Mouse (Mus musculus): ENCODE results near the gene Gtpbp1. TPM values are rescaled to one million over a fixed set of nuclear protein-coding genes. Genes with fewer than 3 reads are reported as not detected.

Gtpbp1 gene
- polyA plus RNA-seq, 1 experiment, result 15.4 TPM

DNA sequence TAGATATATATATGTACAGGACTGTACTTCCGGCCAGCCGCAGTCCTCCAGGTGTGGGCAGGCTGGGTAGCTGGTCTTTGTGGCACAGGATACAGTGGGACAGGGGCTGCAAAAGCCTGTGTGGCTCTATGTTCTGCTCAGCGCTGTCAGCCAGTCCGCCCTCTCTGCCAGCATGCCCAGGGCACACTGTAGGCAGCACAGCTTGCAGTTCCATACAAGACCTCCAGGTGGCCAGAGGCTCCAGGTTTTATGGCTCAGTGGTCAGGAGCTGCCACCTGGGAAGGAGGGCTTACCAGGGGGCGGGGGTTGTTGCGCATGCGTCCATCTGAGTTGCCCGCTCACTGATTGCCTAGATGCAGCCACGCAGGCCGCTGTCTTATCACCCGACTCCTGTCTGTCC, 57.4 kb downstream of the Gtpbp1 start:
- H3K27ac ChIP-seq (replicated peaks; ENCODE audit: low read depth, low read length), result no peak overlapping the region
- no peaks in the 10 kb centered on the region for H3K4me1 ChIP-seq (ENCODE audit: control insufficient read depth, insufficient read depth, insufficient read length, low read length)
- no peak overlapping the region for H3K4me3 ChIP-seq (ENCODE audit: insufficient read depth, low read depth, low read length)

DNA sequence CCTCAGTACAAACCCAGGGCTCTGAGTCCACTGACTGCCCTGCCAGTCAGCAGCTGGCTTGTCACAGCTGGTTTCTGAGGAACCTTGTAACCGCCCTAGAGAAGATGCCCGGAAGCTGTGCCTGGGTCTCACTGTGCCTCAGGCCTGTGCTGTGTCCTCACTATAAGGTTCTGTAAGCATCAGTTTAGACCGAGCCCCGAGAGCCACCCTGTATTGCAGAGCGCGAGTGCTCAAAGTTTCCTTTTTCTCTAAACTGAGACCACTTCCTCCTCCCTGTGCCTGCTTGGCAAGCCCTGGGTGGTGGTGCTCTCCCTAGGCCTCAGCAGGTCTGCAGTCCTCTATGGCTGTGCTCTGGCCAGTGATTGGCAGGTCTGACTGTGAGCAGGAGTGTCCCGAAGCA, 58.5 kb downstream of the Gtpbp1 start:
- no peaks in the 10 kb centered on the region for H3K4me1 ChIP-seq (ENCODE audit: control insufficient read depth, insufficient read depth, insufficient read length, low read length)
- H3K27ac ChIP-seq (replicated peaks; ENCODE audit: low read depth, low read length), result no peak overlapping the region
- no peak overlapping the region for H3K4me3 ChIP-seq (ENCODE audit: insufficient read depth, low read depth, low read length)

GRCm38 (mm10) chr15:79750266-79750665, 59.6 kb downstream of the Gtpbp1 start:
- Histone ChIP-seq H3K4me3 (ENCODE audit: insufficient read depth, low read depth, low read length) (no peak overlapping the region), H3K4me1 (ENCODE audit: control insufficient read depth, insufficient read depth, insufficient read length, low read length) (no peaks in the 10 kb centered on the region), H3K27ac (replicated peaks; ENCODE audit: low read depth, low read length) (no peak overlapping the region)

DNA sequence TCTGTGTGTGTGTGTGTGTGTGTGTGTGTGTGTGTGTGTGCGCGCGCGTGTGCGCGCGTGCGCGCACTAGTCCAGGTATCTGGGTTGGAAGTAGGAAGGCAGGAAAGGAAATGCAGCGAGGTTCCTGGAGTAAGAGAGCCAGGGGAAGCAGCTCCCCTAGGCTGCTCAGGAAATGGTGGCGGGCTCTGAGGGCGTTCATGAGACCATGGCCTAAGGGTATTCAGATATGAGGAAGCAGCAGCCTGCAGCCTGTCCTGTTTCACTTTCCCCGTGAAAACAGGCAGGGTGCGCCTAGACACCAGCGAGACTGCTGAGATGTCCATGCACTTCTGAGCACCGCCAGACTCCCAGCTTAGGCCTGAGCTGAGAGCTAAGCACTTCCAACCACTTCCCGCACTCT, 61.1 kb downstream of the Gtpbp1 start:
- H3K4me1 ChIP-seq (ENCODE audit: control insufficient read depth, insufficient read depth, insufficient read length, low read length), result no peaks in the 10 kb centered on the region
- H3K27ac ChIP-seq (replicated peaks; ENCODE audit: low read depth, low read length), result peak overlapping the region; percentile 46; the same call in 1 of the 2 replicates
- no peak overlapping the region for H3K4me3 ChIP-seq (ENCODE audit: insufficient read depth, low read depth, low read length)

- no peak overlapping the region for H3K4me3 ChIP-seq (ENCODE audit: insufficient read depth, low read depth, low read length)
- no peaks in the 10 kb centered on the region for H3K4me1 ChIP-seq (ENCODE audit: control insufficient read depth, insufficient read depth, insufficient read length, low read length)
These were observed 62.2 kb downstream of the Gtpbp1 start for GRCm38 (mm10) chr15:79752742-79753419.

DNA sequence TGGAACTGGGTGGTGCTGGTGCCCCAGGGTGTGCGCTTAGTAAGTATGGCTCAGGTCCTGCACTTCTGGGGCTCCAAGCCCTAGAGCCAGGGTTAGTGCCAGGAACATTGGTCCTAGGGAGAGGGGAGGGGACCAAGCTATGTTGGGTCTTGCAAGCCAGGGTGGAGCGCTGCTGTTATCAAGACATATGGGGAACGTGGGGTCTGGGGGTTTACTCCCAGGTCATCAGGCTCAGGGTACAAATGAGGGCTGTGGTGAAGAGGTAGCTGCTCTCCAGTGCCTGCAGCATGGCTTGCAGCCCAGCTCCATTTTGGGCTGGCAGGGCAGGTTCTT, 62.7 kb downstream of the Gtpbp1 start:
- Histone ChIP-seq H3K4me1 (ENCODE audit: control insufficient read depth, insufficient read depth, insufficient read length, low read length) (no peaks in the 10 kb centered on the region), H3K4me3 (ENCODE audit: insufficient read depth, low read depth, low read length) (no peak overlapping the region), H3K27ac (replicated peaks; ENCODE audit: low read depth, low read length) (no peak overlapping the region)

More at GRCm38 (mm10) chr15:79752742-79753419, 62.2 kb downstream of the Gtpbp1 start:
- no peak overlapping the region for H3K27ac ChIP-seq (replicated peaks; ENCODE audit: low read depth, low read length)

- no peak overlapping the region for H3K4me3 ChIP-seq (ENCODE audit: insufficient read depth, low read depth, low read length)
- no peaks in the 10 kb centered on the region for H3K4me1 ChIP-seq (ENCODE audit: control insufficient read depth, insufficient read depth, insufficient read length, low read length)
These were observed 63.2 kb downstream of the Gtpbp1 start for GRCm38 (mm10) chr15:79753873-79754272.

GRCm38 (mm10) chr15:79755176-79755575, 64.5 kb downstream of the Gtpbp1 start:
- no peak overlapping the region for H3K27ac ChIP-seq (replicated peaks; ENCODE audit: low read depth, low read length)
- H3K4me1 ChIP-seq (ENCODE audit: control insufficient read depth, insufficient read depth, insufficient read length, low read length), result no peaks in the 10 kb centered on the region
- H3K4me3 ChIP-seq (ENCODE audit: insufficient read depth, low read depth, low read length), result no peak overlapping the region

More at GRCm38 (mm10) chr15:79753873-79754272, 63.2 kb downstream of the Gtpbp1 start:
- H3K27ac ChIP-seq (replicated peaks; ENCODE audit: low read depth, low read length), result no peak overlapping the region

- Histone ChIP-seq H3K27ac (replicated peaks; ENCODE audit: low read depth, low read length) (no peak overlapping the region), H3K4me1 (ENCODE audit: control insufficient read depth, insufficient read depth, insufficient read length, low read length) (no peaks in the 10 kb centered on the region), H3K4me3 (ENCODE audit: insufficient read depth, low read depth, low read length) (no peak overlapping the region)
These were observed 65.5 kb downstream of the Gtpbp1 start for GRCm38 (mm10) chr15:79755977-79756625.

DNA sequence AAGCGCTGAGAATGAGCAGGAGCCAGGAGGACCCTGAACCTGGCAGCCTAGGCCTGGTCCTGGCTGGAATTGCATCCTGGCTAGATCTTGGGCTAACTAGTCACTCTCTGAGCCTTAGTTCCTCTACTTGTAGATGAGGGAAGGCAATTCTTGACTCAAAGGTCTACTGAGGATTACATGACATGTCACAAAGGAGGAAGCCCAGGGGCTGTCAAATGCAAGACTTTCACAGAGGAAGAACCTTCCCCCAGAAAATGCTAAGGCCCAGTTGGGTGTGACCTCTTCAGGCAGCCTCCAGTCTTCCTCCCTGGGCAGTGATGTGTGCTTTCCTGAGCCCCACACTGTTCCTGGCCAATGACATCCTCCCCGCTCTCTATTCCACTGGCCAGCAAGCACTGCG, 66.5 kb downstream of the Gtpbp1 start:
- no peak overlapping the region for H3K27ac ChIP-seq (replicated peaks; ENCODE audit: low read depth, low read length)
- no peak overlapping the region for H3K4me3 ChIP-seq (ENCODE audit: insufficient read depth, low read depth, low read length)
- H3K4me1 ChIP-seq (ENCODE audit: control insufficient read depth, insufficient read depth, insufficient read length, low read length), result no peaks in the 10 kb centered on the region

- no peak overlapping the region for H3K27ac ChIP-seq (replicated peaks; ENCODE audit: low read depth, low read length)
- H3K4me3 ChIP-seq (ENCODE audit: insufficient read depth, low read depth, low read length), result no peak overlapping the region
- H3K4me1 ChIP-seq (ENCODE audit: control insufficient read depth, insufficient read depth, insufficient read length, low read length), result peaks cover 8% of the 10 kb centered on the region
These were observed 70.3 kb downstream of the Gtpbp1 start for GRCm38 (mm10) chr15:79760956-79761355.

DNA sequence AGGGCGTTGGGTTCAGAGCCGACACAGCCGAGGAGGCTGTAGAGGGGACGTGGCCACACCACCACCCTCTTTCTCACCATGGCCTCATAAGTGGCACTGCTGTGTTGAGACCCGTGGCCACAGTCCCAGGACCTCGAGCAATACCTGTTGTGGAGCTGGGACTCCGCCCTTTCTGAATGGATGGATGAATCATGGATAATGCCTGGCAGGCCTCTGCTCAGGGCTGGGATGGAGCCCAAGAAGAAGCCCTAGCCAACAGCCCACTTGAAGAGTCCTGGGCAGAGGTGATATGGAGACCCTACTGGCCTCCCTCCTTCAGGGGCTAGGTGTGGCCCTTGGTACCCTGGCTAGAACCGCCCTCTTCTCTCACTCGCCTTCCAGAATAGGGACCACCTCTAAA, 72.4 kb downstream of the Gtpbp1 start:
- Histone ChIP-seq H3K4me3 (ENCODE audit: insufficient read depth, low read depth, low read length) (no peak overlapping the region), H3K27ac (replicated peaks; ENCODE audit: low read depth, low read length) (no peak overlapping the region), H3K4me1 (ENCODE audit: control insufficient read depth, insufficient read depth, insufficient read length, low read length) (peaks cover 8% of the 10 kb centered on the region)

DNA sequence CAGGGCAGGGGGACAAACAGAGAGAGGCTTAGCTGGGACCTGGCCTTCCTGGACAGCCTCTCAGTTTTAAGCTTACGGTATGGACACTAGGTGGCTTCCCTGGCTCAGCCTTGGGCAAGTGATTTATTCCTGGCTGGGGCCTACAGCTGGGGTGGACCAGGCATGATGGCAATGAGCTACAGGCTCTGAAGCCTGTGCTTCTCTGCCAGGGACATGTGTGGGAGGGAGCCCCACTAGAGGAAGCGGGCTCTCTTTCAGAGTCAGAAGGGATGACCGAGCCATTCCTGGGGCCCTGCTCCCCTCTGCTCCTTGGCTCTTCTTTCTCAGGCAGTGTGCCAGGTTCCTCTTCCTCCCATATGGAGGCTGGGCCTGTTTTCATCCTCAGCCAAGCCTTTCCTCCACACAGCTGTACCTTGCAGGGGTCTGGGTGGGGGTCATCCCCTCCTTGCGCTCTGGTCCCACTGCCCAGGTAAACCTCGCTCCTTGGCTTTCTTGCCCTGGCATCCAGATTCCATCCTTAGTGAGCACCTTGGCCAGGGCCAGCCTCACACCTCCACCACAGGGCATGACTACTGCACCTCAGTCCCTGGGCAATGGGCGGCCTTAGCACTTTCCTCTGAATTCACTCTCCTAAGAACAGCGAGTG, 73.1 kb downstream of the Gtpbp1 start:
- H3K27ac ChIP-seq (replicated peaks; ENCODE audit: low read depth, low read length), result no peak overlapping the region
- H3K4me1 ChIP-seq (ENCODE audit: control insufficient read depth, insufficient read depth, insufficient read length, low read length), result peaks cover 11% of the 10 kb centered on the region
- no peak overlapping the region for H3K4me3 ChIP-seq (ENCODE audit: insufficient read depth, low read depth, low read length)

DNA sequence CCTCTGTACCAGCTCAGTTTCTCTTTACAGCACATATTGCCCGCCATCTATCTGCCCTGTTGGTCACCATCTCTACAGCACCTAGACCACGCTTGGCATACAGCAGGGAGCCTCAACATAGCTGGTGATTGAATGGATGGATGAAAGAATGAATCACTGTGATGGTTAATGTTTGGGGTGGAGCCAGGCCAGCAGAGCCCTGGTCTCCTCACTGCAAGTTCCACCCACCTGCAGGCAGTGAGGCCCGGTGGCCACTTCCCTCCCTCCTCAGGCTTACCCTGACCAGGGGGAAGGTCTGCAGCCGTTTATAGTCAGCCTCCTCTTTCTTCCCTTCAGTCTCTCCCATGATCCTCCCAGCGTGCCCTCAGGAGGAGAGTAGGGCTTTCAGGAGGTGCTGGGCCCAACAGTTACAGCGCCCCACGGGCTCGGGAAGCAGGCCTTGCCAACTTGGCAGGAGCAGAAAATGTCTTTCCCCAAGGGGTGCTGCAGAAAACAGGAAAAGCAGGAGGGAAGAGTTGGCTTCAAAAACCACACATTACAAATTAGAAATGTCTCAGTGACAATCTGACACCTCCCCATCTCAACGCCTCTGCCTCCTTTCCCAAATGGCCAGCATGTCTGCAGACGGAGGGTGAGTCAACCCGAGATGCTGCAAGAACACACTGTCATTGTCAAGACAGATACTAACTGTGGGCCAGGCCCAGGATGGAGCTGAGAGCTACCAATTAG, 74.1 kb downstream of the Gtpbp1 start:
- no peak overlapping the region for H3K4me3 ChIP-seq (ENCODE audit: insufficient read depth, low read depth, low read length)
- peaks cover 13% of the 10 kb centered on the region for H3K4me1 ChIP-seq (ENCODE audit: control insufficient read depth, insufficient read depth, insufficient read length, low read length)
- no peak overlapping the region for H3K27ac ChIP-seq (replicated peaks; ENCODE audit: low read depth, low read length)

GRCm38 (mm10) chr15:79765361-79765760, 74.7 kb downstream of the Gtpbp1 start:
- Histone ChIP-seq H3K4me1 (ENCODE audit: control insufficient read depth, insufficient read depth, insufficient read length, low read length) (peaks cover 16% of the 10 kb centered on the region), H3K4me3 (ENCODE audit: insufficient read depth, low read depth, low read length) (no peak overlapping the region), H3K27ac (replicated peaks; ENCODE audit: low read depth, low read length) (no peak overlapping the region)

Measured in brown adipose tissue, adult 24 weeks (tissue).